ENCODE assay signal across 8 mouse cellular contexts in the genomic region with DNA sequence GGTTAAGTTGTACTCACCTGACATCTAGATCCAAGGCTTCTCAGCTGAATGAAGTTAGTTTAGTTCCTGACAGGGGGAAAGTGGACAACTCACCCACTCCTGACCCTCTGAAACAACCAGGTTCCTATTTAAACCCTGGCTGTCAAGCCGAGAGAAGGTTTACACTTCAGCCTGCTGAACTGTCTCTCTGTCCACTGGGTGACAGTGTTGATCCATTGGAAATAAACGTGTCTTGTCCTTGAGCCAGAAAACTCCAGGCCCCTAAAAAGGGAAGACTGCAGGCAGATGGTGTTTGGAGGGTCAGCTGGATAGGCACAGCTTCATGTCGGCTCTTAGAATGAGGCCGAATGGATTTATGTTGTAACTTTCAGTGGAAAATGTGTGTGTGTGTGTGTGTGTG. TPM values are rescaled to one million over a fixed set of nuclear protein-coding genes. Genes with fewer than 3 reads are reported as not detected.
DNase-seq lines count a peak whose midpoint lies in the region; ATAC-seq and TF ChIP-seq lines count a peak whose summit lies in the region.
"Had no signal": no experiment of that assay in that cellular context is flagged by ENCODE, and none has a peak within 500 bp of the region (broad histone marks: within the 10 kb centered on the region; RNA-seq: fewer than 3 reads in every experiment).

No protein-coding gene starts in this region.

- 3% methylated on average over 4 of the region's 4 CpGs for WGBS in liver, adult 2 months
- 41% methylated on average over 4 of the region's 4 CpGs for WGBS in liver, embryonic 12.5 days (ENCODE audit: insufficient replicate concordance)
- WGBS in stomach, embryonic 14.5 days, result 9% methylated on average over 4 of the region's 4 CpGs

- no peak overlapping the region for H3K4me3 ChIP-seq in liver, adult 2 months (ENCODE audit: insufficient read depth, low read depth, low read length)
- no peak overlapping the region for H3K4me3 ChIP-seq in liver, embryonic 12.5 days
- H3K4me3 ChIP-seq in bone marrow macrophage, adult 2 months (ENCODE audit: insufficient read depth, low read length), result no peak overlapping the region
- no peak overlapping the region for H3K4me3 ChIP-seq in stomach, embryonic 14.5 days (ENCODE audit: low read depth, low read length)
- H3K4me3 ChIP-seq: embryonic facial prominence, embryonic 13.5 days had no signal

- H3K4me1 ChIP-seq in liver, adult 2 months (ENCODE audit: control insufficient read depth, insufficient read depth, low read length), result peaks cover 14% of the 10 kb centered on the region; the same call in 1 of the 2 replicates
- H3K4me1 ChIP-seq in liver, embryonic 12.5 days, result peaks cover 5% of the 10 kb centered on the region; the same call in 1 of the 2 replicates
- H3K4me1 ChIP-seq in bone marrow macrophage, adult 2 months (ENCODE audit: control insufficient read depth, insufficient read depth, low read length), result peaks cover 36% of the 10 kb centered on the region
- H3K4me1 ChIP-seq in stomach, embryonic 14.5 days (ENCODE audit: control insufficient read depth, insufficient read depth, low read length), result peaks cover 11% of the 10 kb centered on the region; the same call in 1 of the 2 replicates
- H3K4me1 ChIP-seq: embryonic facial prominence, embryonic 13.5 days had no signal

- peak; percentile 56 for TF ChIP-seq CTCF in liver, adult 2 months (IDR thresholded peaks at IDR 0.05; ENCODE audit: low read depth, low read length)
- TF ChIP-seq CTCF in bone marrow macrophage, adult 2 months (IDR thresholded peaks at IDR 0.05; ENCODE audit: low read depth, low read length), result peak; percentile 36; the same call in 1 of the 2 replicates

- H3K9ac ChIP-seq in liver, adult 2 months (ENCODE audit: low read depth, low read length), result no peak overlapping the region
- H3K9ac ChIP-seq in liver, embryonic 12.5 days, result no peak overlapping the region
- no peak overlapping the region for H3K9ac ChIP-seq in stomach, embryonic 14.5 days (replicated peaks; ENCODE audit: low read depth, low read length)
- H3K9ac ChIP-seq: embryonic facial prominence, embryonic 13.5 days had no signal

- H3K4me2 ChIP-seq in liver, embryonic 12.5 days, result no peak overlapping the region
- H3K4me2 ChIP-seq in stomach, embryonic 14.5 days (replicated peaks; ENCODE audit: low read depth, low read length), result no peak overlapping the region
- H3K4me2 ChIP-seq: embryonic facial prominence, embryonic 13.5 days had no signal

- peak overlapping the region; percentile 41; the same call in 1 of the 2 replicates for H3K27ac ChIP-seq in liver, adult 2 months (replicated peaks; ENCODE audit: insufficient read depth, low read depth, low read length)
- H3K27ac ChIP-seq in liver, embryonic 12.5 days, result no peak overlapping the region
- peak overlapping the region; percentile 64 for H3K27ac ChIP-seq in bone marrow macrophage, adult 2 months (ENCODE audit: insufficient read depth, low read depth, low read length)
- H3K27ac ChIP-seq in stomach, embryonic 14.5 days (ENCODE audit: low read length), result no peak overlapping the region
- H3K27ac ChIP-seq: embryonic facial prominence, embryonic 13.5 days had no signal

- no peak for ATAC-seq in liver, embryonic 12.5 days
- ATAC-seq in stomach, embryonic 14.5 days (ENCODE audit: insufficient number of reproducible peaks, insufficient read depth, low FRiP score, low read depth), result peak; percentile 61; the same call in 1 of the 2 replicates
- no peak for ATAC-seq in activated CD4-positive, CD25-positive, alpha-beta regulatory T cell, adult 4 months

- DNase-seq in liver, adult 2 months (ENCODE audit: extremely low read depth, low read depth, low spot score), result peak; percentile 68
- peak; percentile 62 for DNase-seq in embryo, embryonic 11 days
- DNase-seq in kidney, postnatal 4 days, result peak; percentile 28 to 51

- no peak for TF ChIP-seq POLR2A in liver, adult 2 months (IDR thresholded peaks at IDR 0.05; ENCODE audit: extremely low read depth, insufficient read depth, low read length)
- no peak for TF ChIP-seq POLR2A in bone marrow macrophage, adult 2 months (IDR thresholded peaks at IDR 0.05; ENCODE audit: borderline replicate concordance, low read depth, low read length)

- no peaks in the 10 kb centered on the region for H3K79me2 ChIP-seq in liver, adult 2 months (ENCODE audit: control insufficient read depth, insufficient read depth, low read length)

- H3K27me3 ChIP-seq in liver, adult 2 months (ENCODE audit: control insufficient read depth, insufficient read depth, low read length), result no peaks in the 10 kb centered on the region
- peaks cover 2% of the 10 kb centered on the region; the same call in 1 of the 2 replicates for H3K27me3 ChIP-seq in liver, embryonic 12.5 days (replicated peaks)
- no peaks in the 10 kb centered on the region for H3K27me3 ChIP-seq in stomach, embryonic 14.5 days (ENCODE audit: control insufficient read depth, insufficient read depth, low read length)
- H3K27me3 ChIP-seq: embryonic facial prominence, embryonic 13.5 days had no signal

- no peaks in the 10 kb centered on the region for H3K36me3 ChIP-seq in liver, adult 2 months (ENCODE audit: control insufficient read depth, insufficient read depth, low read length)
- no peaks in the 10 kb centered on the region for H3K36me3 ChIP-seq in liver, embryonic 12.5 days
- no peaks in the 10 kb centered on the region for H3K36me3 ChIP-seq in stomach, embryonic 14.5 days (ENCODE audit: control insufficient read depth, insufficient read depth, low read length)
- H3K36me3 ChIP-seq: embryonic facial prominence, embryonic 13.5 days had no signal

- H3K9me3 ChIP-seq in liver, embryonic 12.5 days (replicated peaks), result no peaks in the 10 kb centered on the region
- no peaks in the 10 kb centered on the region for H3K9me3 ChIP-seq in stomach, embryonic 14.5 days (ENCODE audit: control insufficient read depth, low read depth, low read length)
- H3K9me3 ChIP-seq: embryonic facial prominence, embryonic 13.5 days had no signal

RNA-seq across cellular contexts. Expression of a gene that starts 48.5 kb away (rescaled TPM):
- 32.8 and 42.6 TPM in 2 replicates for total RNA-seq in liver, adult 2 months (2014; rRNA removed)
- 15.4 and 20.3 TPM in 2 replicates for polyA plus RNA-seq in liver, adult 2 months (2012; rRNA removed)
- 290 and 301 TPM in 2 replicates for polyA plus RNA-seq in liver, embryonic 12.5 days (2016; fragmentation: Nextera tagmentation; extraction: Ambion mirVana)
- 129 and 131 TPM in 2 replicates for polyA plus RNA-seq in bone marrow macrophage, adult 2 months (2012; ENCODE audit: insufficient read depth, insufficient read length, missing spikeins)
- 184 and 191 TPM in 2 replicates for polyA plus RNA-seq in stomach, embryonic 14.5 days (2014; fragmentation: Nextera tagmentation; extraction: Ambion mirVana)
- 100 to 1,000 TPM; 188 to 241 TPM for polyA plus RNA-seq in activated CD4-positive, CD25-positive, alpha-beta regulatory T cell, adult 4 months (2017; shearing (Covaris generic))

Comparison
In these comparisons a context has a peak if more than half of its experiments do, and no peak if none do; other contexts are left out.
1. H3K27ac ChIP-seq: peak in liver, adult 2 months (single experiment) and bone marrow macrophage, adult 2 months (single experiment); none in liver, embryonic 12.5 days (single experiment) and stomach, embryonic 14.5 days (single experiment).
2. Peak in every context shown above with its lines, with median percentiles within 50 percentile points of each other: DNase-seq.